Mouse (Mus musculus) erythroblast, embryonic 14.5 days (primary cell): ENCODE data around the gene Rab25. TPM values are rescaled to one million over a fixed set of nuclear protein-coding genes. Genes with fewer than 3 reads are reported as not detected.
A peak's percentile ranks its signal among the peaks of the same experiment; 100 is the strongest.

Source experiments
- H3K27me3 ChIP-seq: 2 replicates; pipeline ENCODE4 v1.6.1; 2012; ENCODE audit warnings: inconsistent platforms; ENCODE audit not compliant: control insufficient read depth
- H3K36me3 ChIP-seq: 2 replicates; pipeline ENCODE4 v1.6.1; 2012; ENCODE audit warnings: mild to moderate bottlenecking, inconsistent platforms; ENCODE audit not compliant: control insufficient read depth
- H3K4me1 ChIP-seq: 2 replicates; pipeline ENCODE4 v1.6.1; 2012; ENCODE audit warnings: inconsistent platforms; ENCODE audit not compliant: control insufficient read depth
- H3K4me3 ChIP-seq: replicated peaks from 2 replicates; pipeline ENCODE3; 2012; ENCODE audit warnings: moderate library complexity, mild to moderate bottlenecking, inconsistent platforms
- H3K9me3 ChIP-seq: 2 replicates; pipeline ENCODE4 v1.6.1; 2012; ENCODE audit warnings: low read length, inconsistent platforms, mixed read lengths; ENCODE audit not compliant: control insufficient read depth
- GATA1 ChIP-seq: IDR thresholded peaks from 2 replicates; pipeline ENCODE4 v1.6.1; 2012; ENCODE audit warnings: low read length, inconsistent platforms, mixed read lengths
- TAL1 ChIP-seq: IDR thresholded peaks from 3 replicates; pipeline ENCODE4 v1.6.1; 2012; ENCODE audit warnings: low read length, inconsistent platforms, mixed read lengths
- polyA plus RNA-seq: library from polyadenylated mRNA; stranded (reverse); fragments of >175 nt; gene quantifications from 2 replicates; pipeline ENCODE4 v1.2.3, GENCODE M21; 2012

Gene Rab25
- polyA plus RNA-seq, 1 experiment = not detected

DNA sequence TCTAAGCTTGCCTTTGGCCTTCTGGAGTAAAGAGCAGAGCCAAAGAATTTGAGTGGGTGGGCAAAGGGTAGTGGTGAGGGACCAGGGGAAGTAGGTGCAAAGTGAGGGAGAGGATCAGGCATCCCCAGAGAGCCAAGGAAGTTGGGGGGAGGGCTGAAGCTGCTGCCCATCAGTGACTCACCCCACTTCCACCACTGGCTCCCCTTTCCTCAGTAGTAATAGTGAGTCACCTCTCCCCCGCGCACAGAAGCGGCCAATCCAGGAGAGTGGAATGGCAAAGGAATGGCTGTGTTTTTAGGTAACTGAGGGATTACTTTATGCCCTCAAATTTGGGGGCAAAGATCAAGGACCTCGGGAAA lies 44.6 kb downstream of the Rab25 start:
- Histone ChIP-seq H3K27me3 (no peaks in the 10 kb centered on the region), H3K4me3 (peak overlapping the region; percentile 83), H3K9me3 (no peaks in the 10 kb centered on the region), H3K36me3 (peaks cover 34% of the 10 kb centered on the region), H3K4me1 (peaks cover 75% of the 10 kb centered on the region)
- no peak for TF ChIP-seq TAL1
- TF ChIP-seq GATA1 = no peak

DNA sequence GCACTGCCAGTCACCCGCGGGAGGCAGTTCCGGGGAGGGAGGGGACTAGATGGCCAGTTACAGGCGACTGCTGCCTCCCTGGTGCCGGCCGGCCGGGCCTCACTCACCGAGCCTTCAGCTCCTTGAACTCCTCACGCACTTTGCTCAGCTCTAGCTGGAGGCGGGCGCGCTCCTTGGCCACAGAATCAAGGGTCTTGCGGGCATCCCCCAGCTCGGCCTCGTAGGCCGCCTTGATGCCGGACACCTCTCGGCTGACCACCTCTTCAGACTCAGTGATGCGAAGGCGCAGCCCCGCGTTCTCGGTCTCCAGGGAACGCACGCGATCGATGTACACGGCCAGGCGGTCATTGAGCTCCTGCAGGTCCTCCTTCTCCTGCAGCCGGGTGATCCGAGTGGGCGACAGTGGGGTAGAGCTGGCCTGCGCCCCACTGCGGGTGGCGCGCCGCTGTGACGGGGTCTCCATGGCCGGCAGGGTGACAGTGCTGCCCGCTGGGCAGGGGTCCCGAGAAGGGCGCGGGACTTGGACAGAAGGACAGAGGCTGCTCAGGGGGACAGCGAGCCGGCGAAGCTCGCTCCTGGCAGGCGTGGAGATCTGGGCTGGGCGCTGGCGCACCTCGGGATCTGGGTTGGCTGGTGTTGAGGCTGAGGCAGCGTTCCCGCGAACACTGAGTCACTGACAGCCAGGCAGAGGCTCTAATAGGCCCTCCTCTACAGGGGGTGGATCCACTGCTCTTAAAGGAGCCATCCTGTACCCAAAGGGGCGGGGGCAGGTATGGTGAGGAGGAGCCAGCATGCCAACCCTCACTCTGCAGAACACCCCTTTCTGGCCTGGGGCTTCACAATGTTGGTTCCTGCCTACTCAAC lies 45.2 kb downstream of the Rab25 start:
- no peak for TF ChIP-seq GATA1
- TF ChIP-seq TAL1 = no peak
- H3K4me1 ChIP-seq = peaks cover 76% of the 10 kb centered on the region

DNA sequence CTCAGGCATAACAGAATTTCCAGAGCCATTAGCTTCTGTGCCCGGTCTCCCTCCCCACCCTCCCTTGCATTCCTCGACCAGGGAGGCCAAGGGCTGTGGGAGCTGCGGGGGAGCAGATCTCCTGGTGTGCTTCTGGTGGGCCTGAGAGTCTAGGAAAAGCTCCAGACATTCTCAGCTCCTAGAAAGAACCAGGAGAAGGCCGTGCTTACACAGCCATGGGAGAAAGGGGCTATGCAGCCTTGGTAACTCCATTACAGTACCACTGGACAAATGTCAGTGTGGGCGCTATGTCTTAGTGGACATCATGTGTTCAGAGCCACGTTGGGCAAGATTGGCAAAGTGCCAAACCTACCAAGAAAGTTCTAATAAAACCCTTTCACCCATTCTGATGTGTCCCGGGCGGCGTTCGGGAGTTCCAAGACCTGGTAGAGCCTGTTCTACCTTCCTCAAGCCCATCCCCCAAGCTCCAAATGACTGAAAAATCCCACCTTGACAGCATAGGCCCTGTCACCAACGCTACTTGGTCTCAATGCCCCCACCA lies 46.0 kb downstream of the Rab25 start:
- Histone ChIP-seq H3K27me3 (no peaks in the 10 kb centered on the region), H3K36me3 (peaks cover 48% of the 10 kb centered on the region), H3K9me3 (no peaks in the 10 kb centered on the region), H3K4me3 (peak overlapping the region; percentile 83), H3K4me1 (peaks cover 78% of the 10 kb centered on the region)
- no peak for TF ChIP-seq GATA1
- no peak for TF ChIP-seq TAL1

More for the DNA sequence above, 45.2 kb downstream of the Rab25 start:
- Histone ChIP-seq H3K9me3 (no peaks in the 10 kb centered on the region), H3K4me3 (peak overlapping the region; percentile 83), H3K36me3 (peaks cover 41% of the 10 kb centered on the region), H3K27me3 (no peaks in the 10 kb centered on the region)

DNA sequence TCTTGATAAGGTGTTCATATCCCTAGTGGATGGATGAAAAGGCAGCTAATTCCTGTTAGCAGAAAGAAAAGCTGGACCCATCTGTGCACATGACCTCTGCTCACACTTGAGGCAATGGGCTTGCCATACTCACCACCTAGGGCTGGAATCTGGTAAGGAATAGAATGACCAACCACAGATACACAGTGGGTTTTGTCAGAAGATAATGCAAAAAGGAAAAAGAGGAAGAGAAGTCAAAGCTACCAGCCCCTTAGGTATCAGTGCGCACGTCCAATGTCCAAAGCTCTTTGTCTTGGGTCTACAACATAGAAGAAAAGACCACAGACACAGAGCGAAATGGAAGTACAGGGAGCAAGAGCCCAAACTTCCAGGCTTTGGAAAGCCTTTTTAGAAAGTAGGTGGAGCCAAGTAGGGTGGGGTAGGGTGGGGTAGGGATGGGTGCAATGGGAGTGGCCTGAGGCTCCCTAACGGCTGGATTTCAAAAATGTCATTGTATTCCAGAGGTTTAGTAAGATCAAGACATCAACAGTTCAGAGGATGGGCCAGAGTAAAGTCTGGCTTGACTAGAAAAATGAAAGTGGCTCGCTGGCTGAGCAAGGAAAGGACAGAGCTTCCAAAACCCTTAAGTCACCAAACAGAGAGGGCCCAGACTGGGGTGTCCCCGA lies 46.6 kb downstream of the Rab25 start:
- H3K36me3 ChIP-seq = peaks cover 53% of the 10 kb centered on the region
- TF ChIP-seq GATA1 = no peak
- TF ChIP-seq TAL1 = no peak
- no peaks in the 10 kb centered on the region for H3K9me3 ChIP-seq
- H3K4me1 ChIP-seq = peaks cover 81% of the 10 kb centered on the region
- no peaks in the 10 kb centered on the region for H3K27me3 ChIP-seq
- peak overlapping the region; percentile 83 for H3K4me3 ChIP-seq

DNA sequence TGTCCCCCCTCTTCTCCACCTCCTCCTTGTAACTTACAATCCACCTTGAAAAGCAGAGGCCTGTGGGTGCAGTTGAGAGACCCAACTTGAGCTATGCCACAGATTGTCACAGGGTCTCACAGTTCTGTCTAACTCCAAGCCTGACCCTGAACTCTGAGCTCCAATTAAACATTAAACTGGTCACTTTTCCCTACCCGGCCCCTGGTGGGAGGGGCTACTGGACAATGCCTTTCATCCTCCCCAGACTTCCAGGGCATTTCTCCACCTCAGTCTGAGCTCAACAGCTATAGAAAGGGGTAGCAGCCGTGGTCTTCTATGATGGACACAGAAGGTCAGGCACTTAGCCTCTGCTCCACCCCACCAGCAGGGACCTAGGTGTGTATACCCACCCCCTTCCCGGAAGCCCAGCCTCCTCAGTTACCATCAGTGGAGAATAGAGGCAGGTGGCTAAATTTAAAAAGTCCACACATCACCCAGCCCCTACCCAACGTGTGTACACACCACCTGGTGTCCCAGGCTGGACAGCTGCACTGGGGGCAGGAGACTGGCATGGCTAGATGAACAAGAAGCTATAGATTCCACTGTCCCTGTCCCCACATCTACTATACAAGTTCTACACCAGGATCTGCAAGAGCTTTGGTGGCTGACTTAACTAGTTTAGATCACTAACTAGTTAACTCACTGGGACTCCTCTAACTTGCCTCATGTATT lies 47.3 kb downstream of the Rab25 start:
- Histone ChIP-seq H3K27me3 (no peaks in the 10 kb centered on the region), H3K4me3 (peak overlapping the region; percentile 83), H3K36me3 (peaks cover 59% of the 10 kb centered on the region), H3K9me3 (no peaks in the 10 kb centered on the region), H3K4me1 (peaks cover 86% of the 10 kb centered on the region)
- TF ChIP-seq GATA1 = no peak
- no peak for TF ChIP-seq TAL1

DNA sequence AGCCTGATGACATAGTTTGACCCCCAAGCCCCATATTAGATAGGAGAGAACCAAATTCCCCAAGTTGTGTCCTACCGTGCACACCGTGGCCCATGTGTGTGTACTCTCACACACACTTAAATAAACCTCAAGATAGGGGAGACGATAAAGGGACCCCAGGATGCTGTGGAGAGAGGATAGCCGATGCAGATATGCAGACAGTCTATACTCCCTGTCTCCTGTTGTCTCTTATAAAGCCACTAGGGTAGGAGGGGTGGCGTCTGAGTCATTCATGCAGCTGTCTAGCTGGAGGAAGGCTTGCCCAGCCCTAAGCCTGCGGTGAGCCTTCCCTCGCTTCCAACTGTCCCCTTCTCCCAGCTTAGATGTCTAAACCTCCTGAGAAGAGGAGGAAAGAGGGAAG lies 48.0 kb downstream of the Rab25 start:
- peaks cover 67% of the 10 kb centered on the region for H3K36me3 ChIP-seq
- H3K27me3 ChIP-seq = no peaks in the 10 kb centered on the region
- TF ChIP-seq TAL1 = no peak
- no peak for TF ChIP-seq GATA1
- peaks cover 87% of the 10 kb centered on the region for H3K4me1 ChIP-seq
- peak overlapping the region; percentile 83 for H3K4me3 ChIP-seq
- no peaks in the 10 kb centered on the region for H3K9me3 ChIP-seq

DNA sequence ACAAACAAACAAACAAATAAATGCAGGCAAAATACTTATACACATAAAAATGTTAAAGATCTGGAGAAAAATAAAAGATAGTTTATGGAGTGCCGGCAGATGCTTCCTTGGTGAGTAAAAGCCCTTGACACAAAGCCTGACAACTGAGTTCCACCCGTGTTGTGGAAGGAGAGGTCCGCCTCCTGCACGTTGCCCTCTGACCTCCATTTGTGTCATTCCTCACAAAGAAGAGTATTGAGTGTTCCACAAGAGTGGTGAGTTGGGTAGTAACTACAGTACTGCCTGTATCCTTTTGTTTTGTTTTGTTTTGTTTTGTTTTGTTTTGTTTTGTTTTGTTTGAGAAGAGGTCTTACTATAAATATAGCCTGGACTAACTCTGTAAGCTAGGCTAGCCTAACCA lies 48.5 kb downstream of the Rab25 start:
- no peaks in the 10 kb centered on the region for H3K9me3 ChIP-seq
- TF ChIP-seq TAL1 (no peak), GATA1 (no peak)
- peaks cover 89% of the 10 kb centered on the region for H3K4me1 ChIP-seq
- peaks cover 72% of the 10 kb centered on the region for H3K36me3 ChIP-seq
- peak overlapping the region; percentile 83 for H3K4me3 ChIP-seq
- no peaks in the 10 kb centered on the region for H3K27me3 ChIP-seq

DNA sequence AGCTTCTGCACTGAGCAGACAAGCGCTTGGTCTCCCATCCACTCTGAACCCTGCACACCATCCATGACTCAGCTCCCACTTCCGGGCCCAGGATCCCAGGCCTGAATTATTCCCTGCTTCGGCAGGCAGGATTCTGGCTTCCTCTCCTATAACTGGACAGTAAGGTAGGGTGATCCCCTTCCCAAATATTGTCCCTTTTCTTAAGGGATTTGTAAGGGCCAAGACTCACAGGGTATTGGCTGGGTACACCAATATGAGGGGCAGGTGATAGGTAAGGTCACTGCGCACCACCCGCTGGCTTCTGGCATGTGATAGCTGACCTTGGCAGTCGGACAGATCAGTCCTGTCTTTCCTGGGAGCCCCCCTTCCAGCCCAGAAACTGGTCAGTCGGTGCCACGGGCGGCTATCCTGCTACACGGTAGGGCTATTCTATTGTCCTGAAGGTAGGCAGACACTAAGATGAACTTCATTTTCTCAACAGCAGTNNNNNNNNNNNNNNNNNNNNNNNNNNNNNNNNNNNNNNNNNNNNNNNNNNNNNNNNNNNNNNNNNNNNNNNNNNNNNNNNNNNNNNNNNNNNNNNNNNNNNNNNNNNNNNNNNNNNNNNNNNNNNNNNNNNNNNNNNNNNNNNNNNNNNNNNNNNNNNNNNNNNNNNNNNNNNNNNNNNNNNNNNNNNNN lies 52.2 kb downstream of the Rab25 start:
- TF ChIP-seq TAL1 = no peak
- TF ChIP-seq GATA1 = no peak
- Histone ChIP-seq H3K4me3 (peak overlapping the region; percentile 48), H3K9me3 (no peaks in the 10 kb centered on the region), H3K4me1 (peaks cover 95% of the 10 kb centered on the region), H3K27me3 (no peaks in the 10 kb centered on the region), H3K36me3 (peaks cover 86% of the 10 kb centered on the region)
